Mouse (Mus musculus) hindbrain, embryonic 16.5 days (tissue): ENCODE data around the gene Rcan1. TPM values are rescaled to one million over a fixed set of nuclear protein-coding genes. Genes with fewer than 3 reads are reported as not detected.

Source experiments
- ATAC-seq: fragments of 200-750 bp; cut with Nextera tagmentation; 2 replicates; pipeline ENCODE4 v1.8.0; 2017; ENCODE audit warnings: moderate TSS enrichment, moderate library complexity
- H3K27ac ChIP-seq: fragments of 300-500 bp; sonication (generic); 2 replicates; pipeline ENCODE4 v1.5.1; 2014; ENCODE audit warnings: low read depth, mild to moderate bottlenecking, control low read depth, low read length, moderate library complexity
- H3K27me3 ChIP-seq: fragments of 300-500 bp; sonication (generic); replicated peaks from 2 replicates; pipeline ENCODE4 v1.6.1; 2014; ENCODE audit warnings: low read length; ENCODE audit not compliant: control insufficient read depth, insufficient read depth
- H3K36me3 ChIP-seq: fragments of 300-500 bp; sonication (generic); 2 replicates; pipeline ENCODE4 v1.6.1; 2014; ENCODE audit warnings: mild to moderate bottlenecking, low read length, moderate library complexity, mixed read lengths; ENCODE audit not compliant: control insufficient read depth, insufficient read depth
- H3K4me1 ChIP-seq: fragments of 300-500 bp; sonication (generic); 2 replicates; pipeline ENCODE4 v1.6.1; 2014; ENCODE audit warnings: low read depth, low read length; ENCODE audit not compliant: control insufficient read depth, insufficient read depth
- H3K4me2 ChIP-seq: fragments of 300-500 bp; sonication (generic); 2 replicates; pipeline ENCODE4 v1.6.1; 2014; ENCODE audit warnings: mild to moderate bottlenecking, low read length, control low read depth, moderate library complexity
- H3K4me3 ChIP-seq: fragments of 300-500 bp; sonication (generic); 2 replicates; pipeline ENCODE4 v1.5.1; 2014; ENCODE audit warnings: mild to moderate bottlenecking, low read length, control low read depth, moderate library complexity
- H3K9ac ChIP-seq: fragments of 300-500 bp; sonication (generic); 2 replicates; pipeline ENCODE4 v1.6.1; 2014; ENCODE audit warnings: low read depth, mild to moderate bottlenecking, control low read depth, low read length, moderate library complexity
- H3K9me3 ChIP-seq: fragments of 300-500 bp; sonication (generic); 2 replicates; pipeline ENCODE4 v1.6.1; 2014; ENCODE audit warnings: mild to moderate bottlenecking, low read length, moderate library complexity; ENCODE audit not compliant: control insufficient read depth
- WGBS: fragments of 180-500 bp; shearing (Covaris S2); extraction: QIAGEN DNeasy Blood & Tissue Kit; methylation state at CpG from one replicate; pipeline ENCODE4 v1.1.7; 2014; 5-methylcytosine and 5-hydroxymethylcytosine counted together
- polyA plus RNA-seq: library from polyadenylated mRNA; unstranded; fragments of >200 nt; fragmentation: Nextera tagmentation; extraction: Ambion mirVana; gene quantifications from 2 replicates; pipeline ENCODE4 v1.2.1, GENCODE M21; 2015

Gene Rcan1
- polyA plus RNA-seq, 1 experiment from 2014 or later = 75.7 TPM

- H3K4me1 ChIP-seq = peaks cover 7% of the 10 kb centered on the region
- WGBS = 32% methylated on average over 6 of the region's 6 CpGs
- H3K36me3 ChIP-seq = no peaks in the 10 kb centered on the region
- ATAC-seq = peak; percentile 91
- H3K4me2 ChIP-seq = no peak overlapping the region
- H3K9me3 ChIP-seq = no peaks in the 10 kb centered on the region
- no peak overlapping the region for H3K27ac ChIP-seq
- H3K4me3 ChIP-seq = no peak overlapping the region
- no peaks in the 10 kb centered on the region for H3K27me3 ChIP-seq
- no peak overlapping the region for H3K9ac ChIP-seq
Measured at GRCm38 (mm10) chr16:92382508-92382907, 88.2 kb downstream of the Rcan1 start.

GRCm38 (mm10) chr16:92381092-92381491, 89.6 kb downstream of the Rcan1 start:
- no peak for ATAC-seq
- Histone ChIP-seq H3K36me3 (no peaks in the 10 kb centered on the region), H3K9me3 (no peaks in the 10 kb centered on the region), H3K4me2 (no peak overlapping the region), H3K27me3 (no peaks in the 10 kb centered on the region), H3K27ac (no peak overlapping the region), H3K4me1 (peaks cover 7% of the 10 kb centered on the region), H3K4me3 (no peak overlapping the region), H3K9ac (no peak overlapping the region)
- WGBS = 85% methylated on average over 6 of the region's 6 CpGs

GRCm38 (mm10) chr16:92376976-92377375, 93.7 kb downstream of the Rcan1 start:
- no peak for ATAC-seq
- H3K4me2 ChIP-seq = no peak overlapping the region
- H3K9me3 ChIP-seq = no peaks in the 10 kb centered on the region
- no peak overlapping the region for H3K27ac ChIP-seq
- no peak overlapping the region for H3K4me3 ChIP-seq
- H3K27me3 ChIP-seq = no peaks in the 10 kb centered on the region
- H3K4me1 ChIP-seq = peaks cover 4% of the 10 kb centered on the region; the same call in 1 of the 2 replicates
- WGBS = 93% methylated on average over 6 of the region's 6 CpGs
- no peaks in the 10 kb centered on the region for H3K36me3 ChIP-seq
- no peak overlapping the region for H3K9ac ChIP-seq

- Histone ChIP-seq H3K9me3 (no peaks in the 10 kb centered on the region), H3K9ac (no peak overlapping the region), H3K4me1 (peaks cover 7% of the 10 kb centered on the region; the same call in 1 of the 2 replicates), H3K27me3 (no peaks in the 10 kb centered on the region), H3K27ac (no peak overlapping the region), H3K4me3 (no peak overlapping the region), H3K36me3 (no peaks in the 10 kb centered on the region), H3K4me2 (no peak overlapping the region)
- no peak for ATAC-seq
- WGBS = 44% methylated on average over 5 of the region's 5 CpGs
Measured at GRCm38 (mm10) chr16:92371623-92372022, 99.0 kb downstream of the Rcan1 start.

GRCm38 (mm10) chr16:92369260-92369659, 101.4 kb downstream of the Rcan1 start:
- ATAC-seq = no peak
- 48% methylated on average over 2 of the region's 2 CpGs for WGBS

GRCm38 (mm10) chr16:92365477-92365876, 105.2 kb downstream of the Rcan1 start:
- no peak overlapping the region for H3K4me3 ChIP-seq
- ATAC-seq = no peak
- H3K27ac ChIP-seq = no peak overlapping the region
- WGBS = 53% methylated on average over 7 of the region's 7 CpGs
- no peaks in the 10 kb centered on the region for H3K9me3 ChIP-seq
- H3K4me2 ChIP-seq = no peak overlapping the region
- H3K36me3 ChIP-seq = no peaks in the 10 kb centered on the region
- H3K27me3 ChIP-seq = no peaks in the 10 kb centered on the region
- no peaks in the 10 kb centered on the region for H3K4me1 ChIP-seq
- no peak overlapping the region for H3K9ac ChIP-seq

More at GRCm38 (mm10) chr16:92369260-92369659, 101.4 kb downstream of the Rcan1 start:
- Histone ChIP-seq H3K27ac (no peak overlapping the region), H3K9ac (no peak overlapping the region), H3K4me2 (no peak overlapping the region), H3K4me3 (no peak overlapping the region), H3K9me3 (no peaks in the 10 kb centered on the region), H3K27me3 (no peaks in the 10 kb centered on the region), H3K4me1 (peaks cover 7% of the 10 kb centered on the region; the same call in 1 of the 2 replicates), H3K36me3 (no peaks in the 10 kb centered on the region)

GRCm38 (mm10) chr16:92360711-92361110, 110.0 kb downstream of the Rcan1 start:
- no peak overlapping the region for H3K4me3 ChIP-seq
- peaks cover 7% of the 10 kb centered on the region for H3K4me1 ChIP-seq
- H3K36me3 ChIP-seq = no peaks in the 10 kb centered on the region
- 59% methylated on average over 7 of the region's 7 CpGs for WGBS
- ATAC-seq = no peak
- no peaks in the 10 kb centered on the region for H3K27me3 ChIP-seq
- H3K9ac ChIP-seq = no peak overlapping the region
- H3K9me3 ChIP-seq = no peaks in the 10 kb centered on the region
- no peak overlapping the region for H3K4me2 ChIP-seq
- H3K27ac ChIP-seq = no peak overlapping the region

GRCm38 (mm10) chr16:92359229-92359628, 111.4 kb downstream of the Rcan1 start, which contains the start of gene Kcne1:
Gene Kcne1, minus strand, starts transcription at chr16:92359468.
- no peak for ATAC-seq
- no peaks in the 10 kb centered on the region for H3K36me3 ChIP-seq
- H3K4me1 ChIP-seq = peaks cover 7% of the 10 kb centered on the region
- no peak within 1 kb of the TSS for H3K27ac ChIP-seq
- no peak within 1 kb of the TSS for H3K9ac ChIP-seq
- H3K4me2 ChIP-seq = no peak within 1 kb of the TSS
- H3K4me3 ChIP-seq = no peak within 1 kb of the TSS
- no peaks in the 10 kb centered on the region for H3K27me3 ChIP-seq
- H3K9me3 ChIP-seq = no peaks in the 10 kb centered on the region
- WGBS = 64% methylated on average over 9 of the region's 9 CpGs

- Histone ChIP-seq H3K4me1 (peaks cover 7% of the 10 kb centered on the region), H3K27ac (no peak overlapping the region), H3K9me3 (no peaks in the 10 kb centered on the region), H3K27me3 (no peaks in the 10 kb centered on the region), H3K4me3 (no peak overlapping the region), H3K9ac (no peak overlapping the region), H3K4me2 (no peak overlapping the region), H3K36me3 (no peaks in the 10 kb centered on the region)
- 25% methylated on average over 9 of the region's 9 CpGs for WGBS
- ATAC-seq = peak; percentile 28; the same call in 1 of the 2 replicates
Measured at GRCm38 (mm10) chr16:92358734-92359133, 111.9 kb downstream of the Rcan1 start.

GRCm38 (mm10) chr16:92357566-92357965, 113.1 kb downstream of the Rcan1 start:
- no peaks in the 10 kb centered on the region for H3K27me3 ChIP-seq
- H3K9ac ChIP-seq = no peak overlapping the region
- no peaks in the 10 kb centered on the region for H3K9me3 ChIP-seq
- no peak overlapping the region for H3K4me2 ChIP-seq
- peak; percentile 38; the same call in 1 of the 2 replicates for ATAC-seq
- no peak overlapping the region for H3K4me3 ChIP-seq
- H3K27ac ChIP-seq = no peak overlapping the region
- 23% methylated on average over 10 of the region's 10 CpGs for WGBS
- no peaks in the 10 kb centered on the region for H3K36me3 ChIP-seq
- H3K4me1 ChIP-seq = peaks cover 7% of the 10 kb centered on the region
